Mouse (Mus musculus) ES-E14 (cell line): ENCODE data around the gene Cog7.

Experiments used
- HCFC1 ChIP-seq: IDR thresholded peaks from 2 replicates; pipeline ENCODE4 v1.6.1; 2012; ENCODE audit warnings: low read length, inconsistent platforms, borderline replicate concordance; ENCODE audit not compliant: insufficient read depth
- MAFK ChIP-seq: IDR thresholded peaks from 2 replicates; pipeline ENCODE4 v1.6.1; 2014; ENCODE audit warnings: mild to moderate bottlenecking, low read depth, low read length, inconsistent platforms; ENCODE audit not compliant: insufficient read depth
- ZC3H11A ChIP-seq: IDR thresholded peaks from 2 replicates; pipeline ENCODE4 v1.6.1; 2012; ENCODE audit warnings: low read depth, mild to moderate bottlenecking, inconsistent platforms, low read length, borderline replicate concordance
- ZNF384 ChIP-seq: IDR thresholded peaks from 2 replicates; pipeline ENCODE4 v1.6.1; 2012; ENCODE audit warnings: low read depth, low read length, inconsistent platforms

DNA sequence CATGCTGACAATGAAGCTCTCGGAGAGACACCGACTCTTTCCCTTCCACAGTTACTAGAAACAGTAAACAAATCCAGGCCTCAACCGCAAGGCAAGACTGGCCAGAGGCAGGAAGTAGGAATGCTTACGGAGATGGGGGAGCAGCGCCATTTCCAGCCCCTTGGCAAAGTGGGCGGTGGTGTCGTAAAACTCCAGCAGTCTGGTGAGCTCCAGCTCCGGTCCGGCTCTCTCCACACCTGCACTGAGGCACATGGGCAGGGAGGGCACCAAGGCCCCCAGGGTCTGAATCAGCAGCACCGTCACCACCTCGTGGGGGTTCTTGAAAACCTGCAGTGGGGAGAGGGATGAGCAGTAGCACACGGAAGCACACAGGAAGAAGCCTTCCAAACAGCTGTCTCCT is 25.7 kb downstream of the Cog7 start:
- TF ChIP-seq ZNF384 (no peak), ZC3H11A (no peak), HCFC1 (no peak), MAFK (no peak)
